Mouse (Mus musculus) hematopoietic stem cell, adult 5-6 weeks (primary cell): ENCODE data around the gene Gm9046. TPM values are rescaled to one million over a fixed set of nuclear protein-coding genes. Genes with fewer than 3 reads are reported as not detected.
"Not testable (repeated sequence)": the region's sequence is repeated elsewhere in the genome, so short reads cannot be mapped to it uniquely, and the experiment has no call there.

Source experiments
- ATAC-seq, 2 experiments: fragments of 125-278 bp in 1 of 2; replicated peaks in 1 of 2; 2 replicates each; pipeline ENCODE4 v1.8.0; 2016 to 2017; ENCODE audit warnings: inconsistent platforms in 2 of 2, mild to moderate bottlenecking in 2 of 2, moderate number of reproducible peaks in 2 of 2, low read depth in 1 of 2, moderate TSS enrichment in 1 of 2; ENCODE audit not compliant: low FRiP score in 2 of 2, poor library complexity in 2 of 2, severe bottlenecking in 2 of 2, insufficient read depth in 1 of 2, low TSS enrichment in 1 of 2
- total RNA-seq: library from RNA; stranded (forward); fragments of 172-1452, 232-1000 nt; gene quantifications from 2 replicates; pipeline ENCODE4 v1.2.3, GENCODE M21; 2017

The Gm9046 gene
- total RNA-seq = not detected in 2 replicates

GRCm38 (mm10) chr10:118343155-118343554 lies at the start of gene Gm9046:
TSS of gene Gm9046 (minus strand) at chr10:118343255.
- not testable (repeated sequence) for ATAC-seq

- peak; percentile 98 to 99 for ATAC-seq
These were observed 27.4 kb upstream of the Gm9046 start for GRCm38 (mm10) chr10:118370443-118370842.

DNA sequence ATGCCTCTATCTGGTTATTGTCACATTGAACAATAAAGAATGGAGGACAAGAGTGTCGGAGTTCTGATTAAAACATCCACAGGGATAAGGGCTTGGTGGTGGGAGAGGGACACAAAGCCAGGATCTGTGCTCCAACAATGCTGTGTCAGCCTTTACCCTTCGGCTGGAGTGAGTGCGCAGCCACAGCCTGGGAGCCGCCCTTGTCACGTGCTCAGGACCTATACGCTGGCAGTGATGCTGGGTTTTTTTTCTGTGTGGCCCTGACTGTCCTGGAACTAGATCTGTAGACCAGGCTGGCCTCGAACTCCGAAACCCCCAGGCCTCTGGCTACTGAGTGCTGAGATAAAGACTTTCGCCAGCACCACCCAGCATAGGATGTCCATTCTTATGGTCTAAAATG lies 26.5 kb upstream of the Gm9046 start:
- no peak for ATAC-seq

- not testable (repeated sequence) for ATAC-seq
These were observed 10.9 kb upstream of the Gm9046 start, which contains the start of gene Gm9049 for GRCm38 (mm10) chr10:118354005-118354404. TSS of gene Gm9049 (minus strand) at chr10:118354105.

DNA sequence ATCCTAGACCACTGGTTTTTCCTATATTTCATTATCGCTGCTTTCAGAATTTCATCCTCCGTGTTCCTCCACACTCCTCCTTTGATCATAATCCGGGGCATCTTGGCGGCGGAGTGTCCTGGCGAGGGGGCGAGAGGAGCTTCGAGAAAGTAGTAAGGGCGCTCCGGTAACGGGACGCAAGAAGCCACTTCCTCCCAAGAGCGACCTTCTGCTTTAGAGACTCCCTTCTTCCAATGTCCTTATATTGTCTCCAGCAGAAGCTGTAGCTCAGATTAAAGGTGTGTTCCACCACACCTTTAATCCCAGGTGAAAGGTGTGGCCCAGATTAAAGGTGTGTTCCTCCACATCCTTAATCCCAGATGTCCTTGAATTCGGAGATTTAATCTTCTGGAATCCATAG lies 5.5 kb upstream of the Gm9046 start, which contains the start of gene Gm9048:
Gene Gm9048 (minus strand): TSS at position 101 of the 400 bp plus-strand sequence.
- ATAC-seq = not testable (repeated sequence)

DNA sequence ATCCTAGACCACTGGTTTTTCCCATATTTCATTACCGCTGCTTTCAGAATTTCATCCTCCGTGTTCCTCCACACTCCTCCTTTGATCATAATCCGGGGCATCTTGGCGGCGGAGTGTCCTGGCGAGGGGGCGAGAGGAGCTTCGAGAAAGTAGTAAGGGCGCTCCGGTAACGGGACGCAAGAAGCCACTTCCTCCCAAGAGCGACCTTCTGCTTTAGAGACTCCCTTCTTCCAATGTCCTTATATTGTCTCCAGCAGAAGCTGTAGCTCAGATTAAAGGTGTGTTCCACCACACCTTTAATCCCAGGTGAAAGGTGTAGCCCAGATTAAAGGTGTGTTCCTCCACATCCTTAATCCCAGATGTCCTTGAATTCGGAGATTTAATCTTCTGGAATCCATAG lies 5.3 kb downstream of the Gm9046 start, which contains the start of gene Gm9045:
Gene Gm9045 (minus strand): TSS at position 101 of the 400 bp plus-strand sequence.
- not testable (repeated sequence) for ATAC-seq

DNA sequence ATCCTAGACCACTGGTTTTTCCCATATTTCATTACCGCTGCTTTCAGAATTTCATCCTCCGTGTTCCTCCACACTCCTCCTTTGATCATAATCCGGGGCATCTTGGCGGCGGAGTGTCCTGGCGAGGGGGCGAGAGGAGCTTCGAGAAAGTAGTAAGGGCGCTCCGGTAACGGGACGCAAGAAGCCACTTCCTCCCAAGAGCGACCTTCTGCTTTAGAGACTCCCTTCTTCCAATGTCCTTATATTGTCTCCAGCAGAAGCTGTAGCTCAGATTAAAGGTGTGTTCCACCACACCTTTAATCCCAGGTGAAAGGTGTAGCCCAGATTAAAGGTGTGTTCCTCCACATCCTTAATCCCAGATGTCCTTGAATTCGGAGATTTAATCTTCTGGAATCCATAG lies 10.7 kb downstream of the Gm9046 start, which contains the start of gene Gm9044:
Gene Gm9044 (minus strand): TSS at position 101 of the 400 bp plus-strand sequence.
- ATAC-seq = not testable (repeated sequence)

DNA sequence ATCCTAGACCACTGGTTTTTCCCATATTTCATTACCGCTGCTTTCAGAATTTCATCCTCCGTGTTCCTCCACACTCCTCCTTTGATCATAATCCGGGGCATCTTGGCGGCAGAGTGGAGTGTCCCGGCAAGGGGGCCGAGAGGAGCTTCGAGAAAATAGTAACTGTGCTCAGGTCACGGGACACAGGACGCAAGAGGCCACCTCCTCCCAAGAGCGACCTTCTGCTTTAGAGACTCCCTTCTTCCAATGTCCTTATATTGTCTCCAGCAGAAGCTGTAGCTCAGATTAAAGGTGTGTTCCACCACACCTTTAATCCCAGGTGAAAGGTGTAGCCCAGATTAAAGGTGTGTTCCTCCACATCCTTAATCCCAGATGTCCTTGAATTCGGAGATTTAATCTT lies 16.2 kb downstream of the Gm9046 start, which contains the start of gene Gm9040:
Gene Gm9040 (minus strand): TSS at position 101 of the 400 bp plus-strand sequence.
- ATAC-seq = not testable (repeated sequence)

DNA sequence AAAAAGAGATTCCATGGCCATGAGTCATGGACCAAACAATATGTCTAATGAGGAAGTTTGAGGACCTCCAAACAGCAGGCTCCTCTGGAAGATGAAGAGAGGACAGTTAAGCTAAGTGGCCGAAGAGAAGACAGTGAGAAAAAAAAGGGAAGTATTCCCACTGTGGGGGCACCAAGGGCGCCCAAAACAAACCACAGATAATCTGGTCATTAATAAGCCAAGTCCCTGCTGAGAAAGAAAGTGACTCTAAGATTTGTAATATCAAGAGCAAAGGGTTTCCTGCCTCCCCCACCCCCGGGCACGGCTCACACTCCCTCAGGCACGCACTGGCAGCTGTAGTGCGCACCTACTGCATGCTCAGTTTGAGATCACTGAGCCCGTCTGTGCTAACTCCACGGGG lies 24.0 kb downstream of the Gm9046 start:
- peak in 1 of 2 experiments; percentile 20; a peak in 1 of 4 replicates for ATAC-seq

DNA sequence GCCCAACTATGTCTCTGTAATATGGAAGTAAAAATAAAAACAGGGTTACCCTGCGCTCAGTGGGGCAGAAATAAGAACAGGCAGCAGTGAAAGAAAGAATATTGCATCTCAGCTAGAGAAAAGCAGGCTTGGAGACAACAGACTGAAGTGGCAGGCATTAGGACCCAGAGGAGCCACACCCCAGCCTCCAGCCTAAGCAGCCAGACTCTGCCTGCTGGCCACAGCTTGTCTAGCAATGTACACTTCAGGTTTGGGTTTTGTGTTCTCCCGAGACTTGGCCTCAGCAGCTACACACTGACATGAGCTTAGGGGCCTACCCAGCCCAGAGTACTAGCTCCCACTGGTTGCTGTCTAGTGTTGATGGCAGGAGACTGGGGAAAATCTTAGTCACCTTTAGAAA lies 40.9 kb downstream of the Gm9046 start:
- ATAC-seq = peak; percentile 42 to 59

DNA sequence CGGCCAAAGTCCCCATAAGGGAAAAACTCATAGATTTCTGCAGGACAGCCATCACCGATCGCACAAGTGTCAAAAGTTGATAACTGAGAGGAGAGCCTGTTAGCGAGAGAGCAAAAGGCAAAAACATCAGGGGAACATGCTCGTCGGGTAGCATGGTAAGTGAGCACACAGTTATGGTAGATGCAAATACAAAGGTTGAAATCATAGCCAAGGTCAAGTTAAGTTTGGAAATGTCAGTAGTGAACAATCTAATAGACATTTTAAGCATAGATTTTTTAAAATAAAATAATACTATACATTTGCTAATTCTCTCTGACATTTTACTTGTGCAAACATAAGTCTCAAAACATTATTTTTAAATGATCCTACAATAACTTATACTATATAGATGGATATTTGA lies 48.1 kb downstream of the Gm9046 start, which contains the start of gene Iltifb:
Gene Iltifb (minus strand): TSS at position 101 of the 400 bp plus-strand sequence.
- no peak for ATAC-seq

Other genes with a start within 250 kb of the Gm9046 start
- gene Mdm1, start 201.4 kb downstream of the Gm9046 start, total RNA-seq = 26.6 and 58.0 TPM in 2 replicates
- not detected in 2 replicates for gene Il22, start 138.3 kb downstream of the Gm9046 start, total RNA-seq
- 0.05 and 0.13 TPM in 2 replicates for gene Gm32717, start 102.5 kb downstream of the Gm9046 start, total RNA-seq
- gene Gm32802, start 84.6 kb downstream of the Gm9046 start, total RNA-seq = 0.05 and 0.13 TPM in 2 replicates
- not detected in 2 replicates for gene Iltifb, start 48.2 kb downstream of the Gm9046 start, total RNA-seq
- gene Gm9040, start 16.3 kb downstream of the Gm9046 start, total RNA-seq = not detected in 2 replicates
- gene Gm9044, start 10.8 kb downstream of the Gm9046 start, total RNA-seq = not detected in 2 replicates
- not detected in 2 replicates for gene Gm9045, start 5.4 kb downstream of the Gm9046 start, total RNA-seq
- gene Gm9048, start 5.4 kb upstream of the Gm9046 start, total RNA-seq = 0.10 TPM in 1 of 2 replicates, not detected in the other
- gene Gm9049, start 10.8 kb upstream of the Gm9046 start, total RNA-seq = not detected in 2 replicates
- 1.4 and 1.6 TPM in 2 replicates for gene Ifng, start 97.8 kb upstream of the Gm9046 start, total RNA-seq